Mouse (Mus musculus) liver, adult 2 months (tissue): Measurements from ENCODE around the gene Itpk1.

Experiments
- CTCF ChIP-seq: fragments of 200-500 bp; IDR thresholded peaks from 2 replicates; pipeline ENCODE4 v1.5.1; 2011; ENCODE audit warnings: low read depth, low read length, control low read depth
- POLR2A ChIP-seq: fragments of 200-500 bp; IDR thresholded peaks from 2 replicates; pipeline ENCODE4 v1.6.1; 2011; ENCODE audit warnings: low read length, control low read depth; ENCODE audit not compliant: insufficient read depth; ENCODE audit errors: extremely low read depth

DNA sequence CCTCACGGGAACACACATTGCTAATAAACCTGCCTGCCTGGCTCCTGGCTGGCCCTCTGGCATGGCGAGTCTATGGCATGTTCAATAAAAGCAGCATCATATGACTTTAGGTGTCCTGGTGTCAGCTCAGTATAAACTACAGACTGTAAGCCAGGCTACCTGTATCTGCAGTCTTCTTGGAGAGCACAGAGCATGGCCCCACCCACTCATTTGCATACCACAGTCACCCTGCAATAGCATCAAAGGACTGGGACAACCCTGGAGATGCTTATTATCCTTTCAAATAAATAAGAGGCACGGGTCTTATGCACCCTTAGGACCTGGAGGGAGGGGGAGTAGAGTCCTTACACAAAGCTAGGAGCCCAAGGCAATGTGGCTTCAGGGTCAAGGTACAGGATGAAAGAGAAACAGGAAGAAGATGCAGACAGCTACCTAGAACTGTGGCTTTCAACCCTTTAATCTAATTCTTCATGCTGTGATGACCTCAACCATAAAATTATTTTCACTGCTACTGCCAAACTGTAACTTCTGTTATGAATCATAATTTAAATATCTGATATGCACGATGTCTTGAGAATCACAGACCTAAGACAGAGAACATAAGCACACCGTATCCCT lies 123.0 kb downstream of the Itpk1 start:
- TF ChIP-seq CTCF (no peak), POLR2A (no peak)
